Mouse (Mus musculus) 3T3-L1 (cell line): ENCODE measurements around the gene Vwa3b.
A peak's percentile ranks its signal among the peaks of the same experiment; 100 is the strongest.
"Not testable (repeated sequence)": the region's sequence is repeated elsewhere in the genome, so short reads cannot be mapped to it uniquely, and the experiment has no call there.

Experiments
- DNase-seq: peaks from one replicate; pipeline ENCODE4 v3.0.0-alpha.2; 2015; ENCODE audit warnings: low read depth, low spot score

Vwa3b gene

DNA sequence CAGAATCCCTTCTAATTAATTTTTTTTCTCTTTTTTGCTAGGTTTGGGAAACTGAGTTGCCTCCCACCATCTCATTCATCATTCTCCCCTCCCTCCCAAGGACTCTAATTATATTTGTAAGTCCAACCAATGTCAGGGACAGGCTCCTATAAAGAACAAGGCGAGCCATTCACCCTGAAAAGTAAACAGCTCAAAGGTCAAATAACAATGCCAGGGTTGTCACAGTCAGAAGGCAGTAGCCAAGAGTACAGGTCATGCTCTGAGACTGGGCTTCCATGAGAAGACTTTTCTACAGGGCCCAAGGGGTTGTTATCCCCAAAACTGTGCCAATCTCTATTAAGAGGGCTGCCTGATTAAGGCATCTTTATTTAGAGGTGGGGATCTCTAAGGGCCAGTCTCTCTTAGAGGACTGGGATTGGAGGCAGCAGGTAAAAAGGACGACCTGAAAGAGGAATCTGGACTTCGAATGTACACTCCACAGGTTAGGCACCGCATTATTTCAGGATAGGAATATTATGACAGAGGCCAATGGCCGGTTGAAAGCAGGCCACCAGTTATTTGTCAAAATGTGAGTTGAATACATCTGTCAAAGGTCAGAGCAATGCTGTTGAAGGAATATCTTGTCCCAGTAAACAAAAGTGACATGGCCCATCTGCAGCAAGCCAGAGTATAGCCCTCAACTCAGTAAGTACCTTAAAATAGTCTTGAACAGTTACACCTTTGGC is at the start of gene Vwa3b:
Gene Vwa3b (plus strand): TSS at position 635 of the 725 bp plus-strand sequence.
- no peak for DNase-seq

DNA sequence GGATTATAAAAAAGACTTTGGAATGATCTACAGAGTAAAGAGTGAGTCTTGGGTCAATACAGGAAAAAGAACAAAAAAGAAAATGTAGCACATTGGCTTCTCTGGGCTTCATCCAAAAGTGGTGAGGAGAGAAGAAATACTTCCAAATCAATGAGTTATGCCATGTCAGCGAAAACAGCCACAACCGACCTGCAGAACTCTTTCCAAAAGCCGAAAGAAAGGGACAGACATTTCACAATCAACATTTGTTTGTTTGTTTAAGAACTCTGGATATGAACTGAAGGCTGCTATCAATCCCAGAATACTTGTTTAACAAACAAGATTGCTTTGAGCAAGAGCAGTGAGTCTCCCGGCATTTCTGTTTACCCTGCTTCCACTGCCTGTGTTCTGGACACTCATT is 49.6 kb upstream of the Vwa3b start:
- DNase-seq = peak; percentile 13

DNA sequence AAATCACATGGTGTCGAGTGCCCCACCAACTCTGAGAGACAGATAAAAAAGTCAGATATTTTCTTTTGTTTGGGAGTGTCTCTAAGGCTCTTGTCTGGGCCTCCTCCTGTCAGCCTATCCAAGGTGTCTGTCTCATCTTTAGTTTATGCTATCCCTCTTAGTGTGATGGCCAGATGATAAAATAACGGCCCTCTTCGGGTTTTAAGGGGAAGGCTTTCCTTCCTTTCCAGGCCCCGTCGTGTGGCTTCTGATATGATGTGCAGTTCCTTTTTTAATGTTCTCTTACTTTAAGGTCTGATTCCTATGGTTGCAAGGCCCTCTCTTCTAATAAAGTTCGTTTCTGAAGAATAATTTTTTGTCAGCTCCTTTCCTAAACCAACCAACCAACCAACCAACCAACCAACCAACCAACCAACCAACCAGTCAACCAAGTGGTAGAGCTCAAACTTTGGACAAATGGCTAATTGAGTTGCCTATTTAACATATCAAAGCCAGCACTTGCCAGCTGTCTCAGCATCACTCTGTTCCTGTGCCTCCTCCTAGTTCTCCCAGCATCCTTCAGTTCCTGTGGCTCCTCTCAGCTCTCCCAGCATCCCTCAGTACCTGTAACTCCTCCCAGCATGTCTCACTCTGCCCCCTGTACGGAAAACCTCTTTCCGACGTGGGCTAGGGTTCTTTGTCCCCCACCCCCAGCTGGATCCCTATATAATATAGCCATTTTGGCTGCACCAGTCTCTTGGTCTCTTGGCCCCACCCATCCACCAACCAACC is 44.0 kb upstream of the Vwa3b start:
- DNase-seq = no peak

DNA sequence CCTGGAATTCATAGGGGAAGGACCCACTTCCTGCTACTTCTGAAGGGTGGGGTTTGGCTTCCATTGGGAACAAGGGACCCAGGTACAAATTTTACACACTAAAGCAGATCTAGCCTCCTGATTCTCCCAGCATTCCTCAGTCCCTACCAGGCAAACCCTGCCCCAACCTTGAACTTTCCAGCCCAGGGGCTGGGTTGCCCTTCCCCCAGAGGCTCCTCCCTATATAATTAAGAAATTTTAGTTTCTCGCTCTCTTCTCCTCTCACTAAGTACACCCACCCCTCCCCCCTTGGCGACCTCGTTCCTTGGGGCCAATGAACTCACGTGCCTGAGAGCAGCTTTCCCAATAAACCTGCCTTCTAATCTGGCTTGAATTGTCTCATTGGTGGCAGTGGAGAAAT is 42.6 kb upstream of the Vwa3b start:
- no peak for DNase-seq

DNA sequence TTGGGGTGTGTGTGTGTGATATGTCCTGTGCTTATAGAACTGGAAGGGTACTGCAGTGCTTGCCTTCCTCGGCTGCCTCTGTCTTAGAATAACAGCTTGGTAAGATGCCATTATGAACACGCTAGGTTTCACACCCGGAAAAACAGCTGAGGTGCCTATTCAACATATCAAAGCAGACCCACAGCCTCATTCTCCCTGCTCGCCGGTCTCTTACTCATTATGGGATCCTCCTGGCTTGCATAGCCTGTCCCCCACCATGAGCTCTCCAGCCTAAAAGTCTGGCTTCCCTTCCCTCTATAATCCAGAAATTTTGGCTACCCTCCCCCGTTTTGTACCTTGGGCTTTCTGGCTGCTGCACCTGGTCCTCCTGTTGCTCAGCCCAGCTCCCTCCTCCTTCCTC is 42.0 kb upstream of the Vwa3b start:
- no peak for DNase-seq

DNA sequence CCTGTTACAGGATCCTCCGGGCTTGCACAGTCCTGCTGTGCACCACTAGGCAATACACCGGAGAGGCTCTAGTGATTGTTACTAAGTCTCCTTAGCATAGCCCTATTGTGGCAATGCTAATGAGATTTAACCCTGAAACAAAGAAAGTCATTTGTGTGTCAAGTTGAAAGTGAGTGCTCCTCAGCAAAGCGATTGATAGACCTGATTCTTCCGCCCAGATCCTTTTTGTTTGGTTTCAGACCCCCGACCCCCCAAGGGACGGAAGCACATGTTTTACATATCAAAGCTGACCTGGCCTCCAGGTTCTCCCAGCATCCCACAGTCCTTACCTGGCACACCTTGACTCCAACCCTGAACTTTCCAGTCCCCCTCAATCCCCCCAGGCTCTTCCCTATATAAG is 40.5 kb upstream of the Vwa3b start:
- DNase-seq = no peak

DNA sequence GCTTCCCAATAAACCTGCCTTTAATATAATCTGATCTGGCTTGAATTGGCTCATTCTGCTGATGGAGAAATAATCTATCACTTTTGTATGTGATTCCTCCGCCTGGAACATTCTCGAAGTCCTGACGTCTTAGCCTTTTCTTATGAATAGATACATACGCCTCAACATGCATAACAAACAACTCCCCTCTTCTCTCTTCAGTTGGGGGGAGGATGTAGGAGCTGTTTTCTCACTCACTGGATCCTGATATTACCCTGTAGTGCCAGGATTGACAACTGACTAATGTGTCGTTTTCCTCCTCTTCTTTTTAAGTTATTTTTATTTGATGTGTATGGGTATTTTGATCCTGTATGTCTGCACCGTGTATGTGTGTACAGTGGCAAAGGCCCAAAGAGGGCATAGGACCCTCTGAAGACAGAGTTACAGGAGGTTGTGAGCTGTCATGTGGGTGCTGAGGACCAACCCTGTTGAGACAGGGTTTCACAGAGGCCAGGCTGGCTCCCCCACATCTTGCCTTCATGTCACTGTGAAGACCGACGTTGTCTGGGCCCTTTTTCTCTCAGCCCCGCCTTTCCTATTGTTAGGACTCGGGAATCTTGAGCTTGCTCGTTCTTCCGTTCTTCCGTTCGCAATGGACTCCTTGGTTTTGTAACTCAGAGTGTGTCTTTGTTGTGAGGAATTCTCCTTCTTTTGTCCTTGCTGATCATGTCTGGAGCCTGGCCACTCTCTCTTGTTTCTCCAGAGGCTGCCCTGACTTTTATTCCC is 39.8 kb upstream of the Vwa3b start:
- DNase-seq = no peak

DNA sequence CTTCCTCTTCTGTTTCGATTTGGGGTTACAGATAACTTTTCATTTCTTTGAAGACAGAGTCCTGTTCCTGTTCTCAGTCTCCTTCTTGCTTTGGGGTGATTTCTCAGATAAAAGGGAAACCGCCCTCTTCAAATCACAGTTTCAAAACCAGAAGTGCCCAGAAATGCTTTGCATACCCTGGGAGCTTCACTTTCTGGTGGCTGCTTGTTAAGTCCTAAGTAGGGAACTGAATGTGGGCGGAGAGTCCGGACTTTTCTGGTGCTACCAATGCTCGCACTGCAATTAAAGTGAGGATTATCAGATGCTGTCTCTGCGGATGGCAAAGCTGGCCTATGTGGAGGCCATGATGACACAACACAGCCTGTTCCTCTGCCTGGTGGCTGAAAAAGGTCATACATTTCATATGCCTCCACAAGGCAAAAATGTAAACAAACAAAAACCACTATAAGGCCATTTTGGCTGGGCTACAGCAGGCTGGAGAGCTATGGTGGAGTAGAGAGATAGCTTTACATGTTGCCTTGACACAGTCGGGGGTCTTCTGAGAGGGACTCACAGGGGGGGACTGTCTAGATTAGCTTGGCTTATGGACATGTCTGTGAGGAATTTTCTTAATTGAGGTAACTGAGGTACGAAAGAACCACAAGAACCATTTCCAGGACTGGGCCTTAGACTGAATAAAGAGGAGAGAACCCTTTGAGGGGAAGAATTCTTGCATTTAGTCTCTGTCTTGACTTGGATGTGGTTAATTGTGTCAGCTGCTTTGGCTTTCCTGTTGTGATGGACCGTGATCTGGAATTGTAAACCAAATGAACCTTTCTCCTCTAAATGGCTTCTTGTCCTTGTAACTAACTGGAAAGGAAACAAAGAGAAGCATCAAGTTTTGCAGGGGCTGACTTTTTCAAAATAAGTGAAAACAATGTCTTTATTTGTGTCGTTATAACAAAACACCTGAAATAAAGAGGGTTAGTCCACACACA is 38.9 kb upstream of the Vwa3b start:
- DNase-seq = no peak

DNA sequence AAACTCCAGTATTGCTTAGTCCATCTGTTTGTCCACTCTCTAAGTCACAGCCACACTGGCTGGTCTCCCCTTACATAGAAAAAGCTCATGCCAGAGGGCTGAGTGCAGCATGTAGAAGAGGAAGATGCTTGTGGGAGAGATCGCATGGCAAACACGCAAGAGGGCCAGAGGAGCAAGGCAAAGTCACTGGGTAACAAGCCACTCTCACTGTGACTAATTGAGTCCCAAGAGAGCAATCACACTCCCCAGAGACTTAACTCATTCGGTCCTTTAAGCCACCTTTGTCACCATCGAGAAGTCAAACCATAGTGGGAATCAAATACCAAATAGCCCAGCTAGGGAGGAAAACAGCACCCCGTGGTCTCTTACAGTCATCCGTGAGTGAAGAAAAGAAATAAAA is 38.2 kb upstream of the Vwa3b start:
- DNase-seq = no peak

DNA sequence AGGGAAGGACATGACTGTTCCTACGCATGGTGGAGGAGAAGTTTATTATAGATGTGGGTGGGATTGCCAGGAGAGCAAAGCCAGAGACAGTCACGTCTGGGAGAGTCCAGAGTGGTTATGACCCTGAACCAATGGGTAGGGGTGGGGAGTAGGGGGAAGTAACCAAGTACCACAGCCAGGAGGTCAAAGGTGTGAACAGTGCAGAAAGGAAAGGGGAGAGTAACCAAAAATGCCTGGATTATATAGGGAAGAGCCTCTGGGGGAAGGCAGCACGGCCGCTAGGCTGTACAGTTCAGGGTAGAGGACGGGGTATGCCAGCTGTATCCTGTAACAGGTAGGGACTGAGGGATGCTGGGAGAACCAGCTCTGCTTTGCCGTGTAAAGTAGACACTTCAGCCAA is 37.8 kb upstream of the Vwa3b start:
- no peak for DNase-seq

DNA sequence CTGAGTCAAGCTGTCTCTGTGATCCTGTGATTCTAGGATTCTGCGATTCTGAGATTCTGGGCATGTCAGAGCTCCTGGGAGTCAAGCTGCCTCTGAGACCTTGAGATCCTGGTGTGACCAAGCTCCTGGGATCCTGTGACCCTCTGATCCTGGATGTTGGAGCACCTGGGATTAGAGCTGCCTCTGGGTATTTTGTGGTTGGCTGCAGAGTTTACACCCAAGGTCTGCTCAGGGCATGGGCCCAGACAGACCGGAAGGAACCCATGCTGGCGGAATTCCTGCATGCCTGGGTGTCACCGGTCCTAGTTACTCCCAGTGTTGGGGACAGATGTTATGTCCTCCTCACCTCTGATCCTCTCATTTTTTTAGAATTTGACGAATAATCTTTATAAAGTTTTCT is 32.1 kb upstream of the Vwa3b start:
- no peak for DNase-seq

DNA sequence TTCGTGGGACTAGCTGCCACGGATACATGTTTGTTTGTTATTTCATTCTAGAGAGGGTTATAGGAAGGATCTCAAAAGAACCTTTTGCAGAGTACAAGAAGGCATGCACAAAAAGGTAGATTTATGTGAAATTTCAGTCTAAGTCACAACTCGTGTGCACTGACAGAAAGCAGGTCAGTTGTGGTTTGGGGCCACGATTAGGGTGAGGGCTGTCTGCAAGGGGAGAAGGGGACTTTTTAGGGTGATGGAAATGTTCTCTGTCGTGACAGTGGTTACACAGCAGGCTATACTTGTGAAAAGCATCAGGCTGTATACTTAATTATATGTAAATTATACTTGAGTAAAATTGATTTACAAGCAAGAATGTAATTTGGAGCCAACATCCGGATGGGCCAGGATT is 30.6 kb upstream of the Vwa3b start:
- DNase-seq = no peak

DNA sequence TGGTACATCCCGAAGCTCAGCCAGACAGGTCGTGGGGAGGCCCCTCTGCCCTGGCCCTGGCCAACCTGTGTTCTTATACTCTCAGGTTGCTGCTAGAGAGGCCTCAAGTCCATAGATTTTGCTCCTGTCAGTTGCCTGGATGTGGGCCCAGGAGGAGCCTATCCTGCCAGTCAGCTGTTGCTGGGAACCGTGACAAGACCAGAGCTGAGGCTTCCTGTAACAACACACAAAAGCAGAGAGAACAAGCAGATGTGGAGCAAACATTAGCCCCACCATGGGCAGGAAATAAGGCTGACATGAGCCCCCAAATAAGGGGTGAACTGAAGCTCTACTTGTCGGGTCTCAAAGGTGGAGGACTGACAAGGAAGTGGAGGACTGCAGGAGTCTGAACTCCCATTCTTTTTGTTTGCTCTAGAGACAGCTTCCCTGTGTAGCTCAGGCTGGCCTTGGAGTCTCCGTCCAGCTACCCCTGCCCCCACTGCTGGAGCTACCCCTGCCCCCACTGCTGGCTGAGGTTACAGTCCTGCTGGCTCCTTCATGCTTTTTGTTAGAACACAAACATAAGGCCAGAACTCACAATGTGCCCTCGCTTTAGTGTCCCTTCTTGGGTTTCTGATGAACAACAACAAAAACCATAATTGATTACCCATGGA is 29.7 kb upstream of the Vwa3b start:
- DNase-seq = peak; percentile 61

DNA sequence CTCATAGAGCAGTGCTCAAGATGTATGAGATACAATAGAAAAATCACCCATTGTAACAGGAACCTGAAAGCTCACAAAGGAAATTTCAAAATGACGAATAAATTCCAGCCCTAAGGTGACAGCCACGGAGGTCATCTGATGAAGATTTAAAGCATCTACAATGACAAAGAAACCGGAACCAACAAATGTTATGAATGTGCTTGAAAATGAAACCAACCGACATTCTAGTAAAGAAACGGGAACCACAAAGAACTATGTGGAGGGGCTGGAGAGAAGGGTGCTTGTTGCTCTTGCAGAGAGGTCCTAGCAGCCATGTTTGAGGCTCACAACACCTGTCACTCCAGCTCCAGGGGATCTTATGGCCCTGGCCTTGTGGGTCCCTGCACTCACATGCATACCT is 26.1 kb upstream of the Vwa3b start:
- no peak for DNase-seq

DNA sequence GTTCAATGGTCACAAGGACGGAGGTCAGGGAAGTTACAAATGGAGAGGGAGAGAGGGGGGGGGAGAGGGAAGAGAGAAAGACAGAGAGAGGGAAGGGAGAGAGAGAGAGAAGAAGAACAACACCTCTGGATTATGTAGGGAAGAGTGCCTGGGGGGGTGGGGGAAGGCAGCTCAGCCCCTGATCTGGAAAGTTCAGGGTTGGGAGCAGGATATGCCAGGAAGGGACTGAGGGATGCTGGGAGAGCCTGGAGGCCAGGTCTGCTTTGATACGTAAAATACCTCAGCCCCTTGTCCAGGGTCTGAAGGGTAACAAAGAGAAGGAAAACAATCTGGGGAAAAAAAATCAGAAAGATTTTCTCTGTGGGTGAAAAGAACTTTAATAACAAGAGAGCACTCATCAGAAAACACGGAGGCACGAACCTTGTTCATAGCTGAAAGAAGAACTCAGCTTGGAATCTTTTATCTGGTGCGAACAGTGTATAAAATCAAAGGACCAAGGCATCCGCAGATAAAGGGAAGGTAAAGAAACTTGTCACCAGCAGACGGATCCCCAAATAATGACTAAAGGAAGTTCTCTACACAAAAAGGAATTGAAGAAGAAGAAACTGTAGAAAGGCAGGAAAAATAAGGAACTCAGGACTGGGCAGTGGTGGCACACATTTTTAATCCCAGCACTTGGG is 24.6 kb upstream of the Vwa3b start:
- no peak for DNase-seq

DNA sequence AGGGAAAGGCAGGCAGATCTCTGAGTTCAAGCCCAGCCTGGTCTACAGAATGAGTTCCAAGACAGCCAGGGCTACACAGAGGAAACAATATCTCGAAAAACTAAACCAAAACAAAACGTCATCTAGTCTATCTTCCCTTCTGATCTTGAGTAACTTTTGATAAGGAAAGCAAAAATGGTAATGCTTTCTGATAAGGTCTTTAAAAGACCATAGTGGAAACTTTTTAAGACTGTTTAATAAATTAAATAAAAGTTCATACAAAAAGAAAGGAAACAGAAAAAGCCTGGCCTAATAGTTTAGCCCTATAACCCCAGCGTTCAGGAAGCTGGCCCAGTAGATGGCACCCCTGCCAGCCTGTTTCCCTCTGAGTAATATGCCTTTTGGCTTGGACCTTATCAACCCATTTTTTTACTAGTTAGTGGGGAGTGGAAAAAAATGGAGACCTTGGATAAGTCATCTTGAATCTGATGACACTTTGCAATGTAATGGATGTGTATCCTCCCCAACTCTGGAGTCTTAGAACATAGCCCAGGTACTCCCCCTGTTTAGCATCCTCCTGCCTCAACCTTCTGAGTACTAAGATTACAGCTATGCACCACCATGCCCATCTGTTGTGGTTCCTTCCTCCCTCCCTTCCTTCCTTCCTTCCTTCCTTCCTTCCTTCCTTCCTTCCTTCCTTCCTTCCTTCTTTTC is 23.9 kb upstream of the Vwa3b start:
- no peak for DNase-seq

DNA sequence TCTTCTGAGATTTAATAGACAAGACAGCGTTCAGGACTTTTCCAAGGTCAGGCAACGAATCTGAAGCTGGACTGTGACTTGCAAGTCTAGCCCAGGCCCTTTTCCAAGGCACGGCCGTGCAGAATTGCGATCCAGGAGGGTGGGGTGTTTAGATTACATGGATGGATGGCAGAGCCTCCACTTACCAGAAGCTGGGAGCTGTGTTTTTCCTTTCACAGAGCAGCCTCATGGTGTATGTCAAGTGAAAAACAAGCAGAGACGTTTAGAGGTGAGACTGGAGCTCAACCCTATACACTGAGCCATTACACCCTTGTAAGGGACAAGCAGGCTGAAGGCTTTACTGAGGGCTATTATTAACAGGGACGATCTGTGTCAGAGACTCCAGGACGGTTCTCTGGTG is 21.9 kb upstream of the Vwa3b start:
- no peak for DNase-seq

DNA sequence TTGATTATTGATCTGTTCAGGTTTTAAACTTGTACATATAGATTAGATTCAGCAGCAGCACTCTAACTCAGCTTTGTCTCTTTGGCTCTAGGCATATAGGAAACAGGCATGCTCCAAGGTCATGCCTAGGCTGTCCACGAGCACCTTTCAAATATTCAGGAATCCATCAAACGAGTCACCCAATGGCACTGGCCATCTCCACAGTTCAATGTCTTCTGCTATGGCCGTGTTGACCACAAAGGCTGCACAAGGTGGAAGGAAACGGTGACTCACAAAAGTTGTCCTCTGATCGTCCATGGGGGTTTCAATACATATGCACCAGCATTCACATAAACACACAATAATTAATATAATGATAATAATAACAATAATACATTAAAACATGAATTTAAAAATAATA is 21.4 kb upstream of the Vwa3b start:
- DNase-seq = no peak

DNA sequence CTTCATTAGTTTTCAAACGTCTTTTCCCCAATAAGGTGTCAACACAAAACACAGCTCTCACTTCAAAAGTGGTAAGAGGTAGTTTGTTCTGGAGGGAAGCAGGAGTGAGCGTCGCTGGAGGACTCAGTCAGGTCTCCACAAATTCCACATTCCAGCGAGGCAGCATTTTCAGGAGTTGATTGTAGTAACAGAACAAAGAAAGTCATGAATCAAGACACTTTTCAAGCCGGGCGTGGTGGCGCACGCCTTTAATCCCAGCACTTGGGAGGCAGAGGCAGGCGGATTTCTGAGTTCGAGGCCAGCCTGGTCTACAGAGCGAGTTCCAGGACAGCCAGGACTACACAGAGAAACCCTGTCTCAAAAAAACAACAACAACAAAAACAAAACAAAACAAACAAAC is 19.9 kb upstream of the Vwa3b start:
- not testable (repeated sequence) for DNase-seq

DNA sequence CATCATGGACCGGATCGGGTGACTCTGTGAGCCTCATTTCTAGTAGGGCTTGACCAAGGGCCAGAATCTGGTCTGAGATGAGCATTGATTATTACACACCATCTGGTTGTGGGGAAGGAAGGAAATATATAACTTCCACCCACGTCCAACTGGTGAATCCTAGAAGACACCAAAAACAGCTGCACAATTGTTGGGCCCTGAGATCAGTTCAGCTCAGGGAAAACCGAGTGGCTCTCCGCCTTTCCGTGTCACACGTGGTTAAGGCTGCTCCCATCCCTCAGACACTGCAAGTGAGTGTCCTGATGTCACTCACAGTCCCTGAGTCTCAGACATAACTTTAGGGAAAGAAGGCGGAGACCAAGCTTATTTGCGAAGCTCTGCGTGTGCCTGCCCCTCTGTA is 16.5 kb upstream of the Vwa3b start:
- DNase-seq = no peak
